Mouse (Mus musculus) liver, postnatal 0 days (tissue): ENCODE results near the gene Irf7. TPM values are rescaled to one million over a fixed set of nuclear protein-coding genes. Genes with fewer than 3 reads are reported as not detected.

Experiments
- ATAC-seq: fragments of 200-750 bp; cut with Nextera tagmentation; 2 replicates; pipeline ENCODE4 v1.8.0; 2017; ENCODE audit warnings: mild to moderate bottlenecking, moderate library complexity
- DNase-seq: peaks from one replicate; pipeline ENCODE4 v3.0.0-alpha.2; 2016
- H3K27ac ChIP-seq: fragments of 300-500 bp; sonication (generic); 2 replicates; pipeline ENCODE4 v1.5.1; 2014; ENCODE audit warnings: antibody characterized with exemption, moderate library complexity, mild to moderate bottlenecking, low read depth
- H3K27me3 ChIP-seq: fragments of 300-500 bp; sonication (generic); 2 replicates; pipeline ENCODE4 v1.6.1; 2014; ENCODE audit warnings: low read length, control low read depth, mixed read lengths; ENCODE audit not compliant: insufficient read depth
- H3K36me3 ChIP-seq: fragments of 300-500 bp; sonication (generic); replicated peaks from 2 replicates; pipeline ENCODE4 v1.6.1; 2014; ENCODE audit warnings: mild to moderate bottlenecking, control low read depth, low read length, moderate library complexity, mixed read lengths; ENCODE audit not compliant: insufficient read depth
- H3K4me1 ChIP-seq: fragments of 300-500 bp; sonication (generic); 2 replicates; pipeline ENCODE4 v1.6.1; 2014; ENCODE audit warnings: antibody characterized with exemption, mild to moderate bottlenecking, control low read depth; ENCODE audit not compliant: insufficient read depth
- H3K4me2 ChIP-seq: fragments of 300-500 bp; sonication (generic); 2 replicates; pipeline ENCODE4 v1.6.1; 2014; ENCODE audit warnings: low read depth, mild to moderate bottlenecking, low read length, moderate library complexity, mixed read lengths
- H3K4me3 ChIP-seq: fragments of 300-500 bp; sonication (generic); 2 replicates; pipeline ENCODE4 v1.5.1; 2014; ENCODE audit warnings: low read depth, low read length
- H3K9ac ChIP-seq: fragments of 300-500 bp; sonication (generic); replicated peaks from 2 replicates; pipeline ENCODE4 v1.6.1; 2014; ENCODE audit warnings: mild to moderate bottlenecking, moderate library complexity
- H3K9me3 ChIP-seq: fragments of 300-500 bp; sonication (generic); 2 replicates; pipeline ENCODE4 v1.6.1; 2016; ENCODE audit warnings: mild to moderate bottlenecking, control low read depth, low read length, mixed read lengths
- CTCF ChIP-seq: sonication (generic); IDR thresholded peaks from 2 replicates; pipeline ENCODE4 v1.5.1; 2016; ENCODE audit warnings: antibody characterized with exemption, low read depth
- EP300 ChIP-seq: IDR thresholded peaks from 2 replicates; pipeline ENCODE4 v1.6.1; 2016; ENCODE audit warnings: antibody characterized with exemption, low read depth, mild to moderate bottlenecking
- WGBS: fragments of 180-500 bp; shearing (Covaris S2); extraction: QIAGEN DNeasy Blood & Tissue Kit; methylation state at CpG from one replicate; pipeline ENCODE4 v1.1.7; 2014; ENCODE audit not compliant: insufficient replicate concordance; 5-methylcytosine and 5-hydroxymethylcytosine counted together
- polyA plus RNA-seq: library from polyadenylated mRNA; unstranded; fragments of >200 nt; fragmentation: Nextera tagmentation; extraction: Ambion mirVana; gene quantifications from 2 replicates; pipeline ENCODE4 v1.2.1, GENCODE M21; 2015

The Irf7 gene
- polyA plus RNA-seq, 1 experiment from 2014 or later = 22.9 TPM

- ATAC-seq (no peak), DNase-seq (no peak)
- H3K4me3 ChIP-seq = no peak overlapping the region
- TF ChIP-seq CTCF (no peak), EP300 (no peak)
- no peak overlapping the region for H3K4me2 ChIP-seq
- no peak overlapping the region for H3K9ac ChIP-seq
- H3K4me1 ChIP-seq = peaks cover 8% of the 10 kb centered on the region
- H3K27ac ChIP-seq = no peak overlapping the region
- no peaks in the 10 kb centered on the region for H3K9me3 ChIP-seq
- WGBS = 91% methylated on average over 9 of the region's 9 CpGs
- no peaks in the 10 kb centered on the region for H3K27me3 ChIP-seq
- H3K36me3 ChIP-seq = peaks cover 36% of the 10 kb centered on the region
These were observed 35.1 kb upstream of the Irf7 start for GRCm38 (mm10) chr7:141301386-141301785.

- H3K36me3 ChIP-seq = peaks cover 21% of the 10 kb centered on the region; the same call in 1 of the 2 replicates
- no peak overlapping the region for H3K9ac ChIP-seq
- H3K4me2 ChIP-seq = no peak overlapping the region
- H3K9me3 ChIP-seq = no peaks in the 10 kb centered on the region
- peaks cover 16% of the 10 kb centered on the region for H3K27me3 ChIP-seq
- H3K4me1 ChIP-seq = peaks cover 13% of the 10 kb centered on the region
- no peak for TF ChIP-seq EP300
- no peak for TF ChIP-seq CTCF
- 88% methylated on average over 8 of the region's 8 CpGs for WGBS
- no peak for DNase-seq
- no peak overlapping the region for H3K27ac ChIP-seq
- ATAC-seq = no peak
- H3K4me3 ChIP-seq = no peak overlapping the region
These were observed 32.9 kb upstream of the Irf7 start for GRCm38 (mm10) chr7:141299175-141299574.

- TF ChIP-seq EP300 (no peak), CTCF (no peak)
- WGBS = 68% methylated on average over 3 of the region's 3 CpGs
- DNase-seq (no peak), ATAC-seq (no peak)
- peaks cover 20% of the 10 kb centered on the region for H3K4me1 ChIP-seq
- no peak overlapping the region for H3K27ac ChIP-seq
- H3K27me3 ChIP-seq = peaks cover 27% of the 10 kb centered on the region
- no peak overlapping the region for H3K9ac ChIP-seq
- H3K4me2 ChIP-seq = no peak overlapping the region
- H3K36me3 ChIP-seq = peaks cover 15% of the 10 kb centered on the region; the same call in 1 of the 2 replicates
- no peak overlapping the region for H3K4me3 ChIP-seq
- no peaks in the 10 kb centered on the region for H3K9me3 ChIP-seq
These were observed 31.8 kb upstream of the Irf7 start for GRCm38 (mm10) chr7:141297926-141298650.

GRCm38 (mm10) chr7:141294479-141294878 is 28.2 kb upstream of the Irf7 start:
- ATAC-seq = no peak
- Histone ChIP-seq H3K36me3 (0 out of 2 replicates have a peak, but pooled peaks cover 2% of the 10 kb centered on the region), H3K27me3 (peaks cover 60% of the 10 kb centered on the region), H3K4me1 (peaks cover 16% of the 10 kb centered on the region), H3K4me2 (peak overlapping the region; percentile 49; the same call in 1 of the 2 replicates), H3K9me3 (no peaks in the 10 kb centered on the region), H3K27ac (no peak overlapping the region), H3K4me3 (peak overlapping the region; percentile 24; the same call in 1 of the 2 replicates), H3K9ac (no peak overlapping the region)
- WGBS = 6% methylated on average over 22 of the region's 22 CpGs
- no peak for TF ChIP-seq CTCF
- TF ChIP-seq EP300 = no peak
- no peak for DNase-seq

- ATAC-seq = peak; percentile 23; the same call in 1 of the 2 replicates
These were observed 27.7 kb upstream of the Irf7 start for GRCm38 (mm10) chr7:141293852-141294471.

More at GRCm38 (mm10) chr7:141293852-141294471, 27.7 kb upstream of the Irf7 start:
- Histone ChIP-seq H3K27me3 (peaks cover 60% of the 10 kb centered on the region), H3K4me3 (peak overlapping the region; percentile 24; the same call in 1 of the 2 replicates), H3K36me3 (no peaks in the 10 kb centered on the region), H3K4me1 (peaks cover 16% of the 10 kb centered on the region), H3K9ac (0 out of 2 replicates have a peak overlapping the region, but pooled peaks have one; percentile 16), H3K4me2 (peak overlapping the region; percentile 49), H3K27ac (no peak overlapping the region), H3K9me3 (no peaks in the 10 kb centered on the region)
- no peak for DNase-seq
- TF ChIP-seq EP300 (no peak), CTCF (no peak)
- WGBS = 2% methylated on average over 44 of the region's 53 CpGs
